Mouse (Mus musculus): ENCODE data around the gene Olfr539.

DNA sequence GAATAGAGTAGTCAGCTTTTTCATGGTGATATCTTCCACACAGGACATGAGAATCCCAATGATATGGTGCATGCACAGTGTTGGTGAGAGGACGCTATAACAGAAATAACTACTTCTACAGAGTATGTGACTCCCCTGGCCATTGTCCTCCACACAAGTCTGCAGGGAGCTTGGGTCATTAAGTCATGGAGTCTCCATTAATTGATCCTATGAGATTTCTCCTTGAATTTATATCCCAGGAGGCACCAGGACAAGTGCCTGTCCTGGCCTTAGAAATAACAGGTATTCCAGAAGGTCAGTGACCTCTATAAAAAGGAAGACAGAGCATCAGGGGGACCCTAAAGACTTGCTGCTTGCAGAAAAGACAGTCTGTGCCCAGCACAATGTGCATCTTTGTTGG lies 13.6 kb upstream of the Olfr539 start, which contains the start of gene Olfr53:
- TF ChIP-seq EP300 (IDR thresholded peaks at IDR 0.05; ENCODE audit: low read length): no peak
- TF ChIP-seq UBTF (IDR thresholded peaks at IDR 0.05; ENCODE audit: low read depth, low read length): no peak
- TF ChIP-seq POLR2A (IDR thresholded peaks at IDR 0.05; ENCODE audit: low read depth, low read length): no peak
- no peak for TF ChIP-seq ZC3H11A (IDR thresholded peaks at IDR 0.05; ENCODE audit: low read depth, low read length)
- TF ChIP-seq RAD21 (IDR thresholded peaks at IDR 0.05; ENCODE audit: low read depth, low read length): no peak
- no peak for TF ChIP-seq ETS1 (conservative IDR thresholded peaks at IDR 0.05; ENCODE audit: low read depth, low read length)
- TF ChIP-seq CTCF (conservative IDR thresholded peaks at IDR 0.05 in 1 of 2, IDR thresholded peaks at IDR 0.05 in 1 of 2; ENCODE audit: low read depth in 2 of 2, low read length in 2 of 2): no peak
- no peak for TF ChIP-seq GABPA (IDR thresholded peaks at IDR 0.05; ENCODE audit: insufficient replicate concordance, low read depth, low read length)

All from CH12.LX (cell line).